Mouse (Mus musculus) megakaryocyte-erythroid progenitor cell, adult 5-6 weeks (primary cell): ENCODE measurements around the gene Itga7. TPM values are rescaled to one million over a fixed set of nuclear protein-coding genes. Genes with fewer than 3 reads are reported as not detected.
A peak's percentile ranks its signal among the peaks of the same experiment; 100 is the strongest.
"Not testable (repeated sequence)": the region's sequence is repeated elsewhere in the genome, so short reads cannot be mapped to it uniquely, and the experiment has no call there.

ENCODE experiments used
- ATAC-seq: replicated peaks from 2 replicates; pipeline ENCODE4 v1.8.0; 2016; ENCODE audit warnings: mild to moderate bottlenecking, inconsistent platforms; ENCODE audit not compliant: severe bottlenecking, poor library complexity, low FRiP score, low TSS enrichment
- total RNA-seq, 2 experiments: library from RNA; stranded (forward) in 1 of 2; stranded (reverse) in 1 of 2; fragments of 200-1000, 215-1000 nt in 1 of 2; fragments of >200 nt in 1 of 2; fragmentation: Nextera tagmentation in 1 of 2; gene quantifications; 2 replicates each; pipeline ENCODE4 v1.2.3; 2014 to 2017

The Itga7 gene
- total RNA-seq, 2 experiments from 2014 or later: 0.19 TPM; not detected in 1

DNA sequence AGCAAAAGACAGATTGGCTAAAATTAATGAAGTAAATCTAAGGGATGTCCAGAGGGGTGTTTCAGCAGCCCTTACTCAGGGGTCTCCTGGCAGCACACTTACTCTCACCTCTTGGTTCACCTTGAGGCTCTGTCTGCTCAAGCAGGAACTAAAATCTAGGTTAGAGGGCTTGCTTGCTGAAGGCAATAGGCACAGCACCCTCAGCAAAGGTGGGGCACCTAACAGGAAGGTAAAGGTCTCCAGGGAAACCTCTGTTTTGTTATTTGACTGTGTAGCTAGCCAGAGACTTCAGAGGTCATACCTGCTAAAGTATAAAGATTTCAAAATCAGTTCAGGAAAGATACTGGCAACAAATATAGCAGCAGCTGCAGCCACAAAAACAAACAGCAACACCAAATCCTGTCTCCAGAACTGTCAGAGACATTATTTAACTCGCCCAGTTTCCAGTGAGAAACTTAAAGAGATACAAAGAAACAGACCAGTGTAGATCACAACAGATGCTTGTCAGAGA, 37.2 kb downstream of the Itga7 start:
- ATAC-seq: no peak

DNA sequence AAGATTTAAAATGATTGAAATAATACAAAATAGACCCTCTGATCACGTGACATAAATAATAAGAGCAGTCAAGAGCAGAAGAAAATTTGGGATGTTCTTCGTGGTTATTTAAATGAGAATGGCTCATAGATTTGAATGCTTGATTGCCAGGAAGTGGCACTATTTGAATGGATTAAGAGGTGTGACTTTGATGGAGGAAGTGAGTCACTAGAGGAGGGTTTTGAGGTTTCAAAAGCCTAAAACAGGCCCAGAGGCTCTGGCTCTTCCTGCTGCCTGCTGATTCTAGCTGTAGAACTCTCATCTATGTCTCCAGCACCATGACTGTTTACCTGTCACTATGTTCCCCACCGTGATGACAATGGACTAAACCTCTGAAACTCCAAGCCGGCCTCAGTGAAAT, 39.2 kb downstream of the Itga7 start:
- ATAC-seq: no peak

DNA sequence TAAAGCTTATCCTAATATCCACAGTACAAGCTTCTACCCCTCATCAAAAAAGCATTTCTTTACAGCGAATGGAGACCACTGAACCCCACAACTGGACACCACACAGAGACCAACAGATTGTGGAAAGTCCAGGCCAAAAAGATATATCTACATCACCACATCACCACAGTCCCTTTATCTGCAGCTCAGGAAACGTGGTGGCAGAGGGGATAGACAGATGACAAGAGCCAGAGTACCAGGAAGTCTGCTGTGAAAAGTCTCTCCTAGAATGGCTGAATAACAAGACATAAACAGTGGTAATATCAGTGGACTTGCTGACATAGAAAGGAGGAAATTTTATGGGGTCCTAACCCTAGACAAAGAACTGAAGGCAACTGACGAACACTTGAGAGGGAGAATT, 42.8 kb downstream of the Itga7 start:
- ATAC-seq: no peak

DNA sequence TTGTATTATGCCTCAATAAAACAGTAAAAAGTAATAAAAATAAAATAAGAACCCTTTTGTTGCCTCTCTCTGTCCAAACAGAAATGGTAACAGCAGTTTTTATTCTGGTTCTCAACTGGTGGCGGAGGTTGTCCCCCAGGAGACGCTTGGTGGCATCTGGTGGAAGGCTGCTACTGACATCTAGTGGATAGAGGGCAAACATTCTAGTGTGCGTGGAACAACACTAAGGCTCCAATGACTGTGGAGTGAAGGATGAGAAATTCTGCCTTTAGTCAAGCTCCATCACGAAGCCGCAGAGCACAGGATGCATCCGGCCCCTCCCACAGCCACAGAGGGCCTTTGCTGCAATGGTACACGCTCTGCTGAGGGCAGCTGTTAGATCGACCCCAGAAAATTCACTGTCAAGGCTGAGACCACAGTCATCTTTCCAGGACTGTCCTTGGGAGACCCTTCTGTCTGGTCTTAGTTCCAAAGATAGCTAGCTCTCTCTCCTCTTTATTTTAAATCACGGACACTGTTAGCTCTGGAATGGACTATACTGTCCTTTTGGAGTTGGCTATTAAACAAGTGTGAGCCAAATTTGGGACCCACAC, 44.0 kb downstream of the Itga7 start:
- ATAC-seq: peak; percentile 85

DNA sequence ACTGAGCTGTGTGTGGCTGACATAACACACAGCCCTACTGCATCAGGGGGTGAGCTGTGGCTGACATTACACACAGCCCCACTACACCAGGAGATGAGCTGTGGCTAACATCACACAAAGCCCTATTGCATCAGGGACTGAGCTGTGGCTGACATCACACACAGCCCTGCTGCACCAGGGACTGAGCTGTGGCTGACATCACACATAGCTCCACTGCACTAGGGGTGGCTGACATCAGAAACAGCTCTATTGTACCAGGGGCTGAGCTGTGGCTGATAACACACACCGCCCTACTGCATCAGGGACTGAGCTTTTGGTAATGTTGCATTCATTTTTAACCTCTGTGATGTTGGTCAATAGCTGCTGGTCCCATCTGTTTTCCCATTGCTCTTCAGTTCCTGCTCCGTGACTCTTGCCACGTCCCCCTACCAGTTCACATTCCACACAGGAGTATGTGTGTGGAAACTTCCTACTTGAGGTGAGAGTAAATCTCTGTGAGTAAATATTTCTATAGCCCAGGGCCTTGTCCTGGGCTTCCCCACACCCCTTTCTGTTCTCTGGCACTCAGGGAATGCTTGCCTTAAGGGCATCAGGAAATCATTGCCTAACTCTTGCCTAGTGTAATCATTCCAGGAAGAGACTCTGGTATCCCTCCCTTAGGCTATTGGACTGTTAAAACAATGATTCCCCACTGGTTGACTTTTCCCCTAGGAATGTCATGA, 47.2 kb downstream of the Itga7 start:
- ATAC-seq: no peak; the same call in 1 of the 2 replicates

DNA sequence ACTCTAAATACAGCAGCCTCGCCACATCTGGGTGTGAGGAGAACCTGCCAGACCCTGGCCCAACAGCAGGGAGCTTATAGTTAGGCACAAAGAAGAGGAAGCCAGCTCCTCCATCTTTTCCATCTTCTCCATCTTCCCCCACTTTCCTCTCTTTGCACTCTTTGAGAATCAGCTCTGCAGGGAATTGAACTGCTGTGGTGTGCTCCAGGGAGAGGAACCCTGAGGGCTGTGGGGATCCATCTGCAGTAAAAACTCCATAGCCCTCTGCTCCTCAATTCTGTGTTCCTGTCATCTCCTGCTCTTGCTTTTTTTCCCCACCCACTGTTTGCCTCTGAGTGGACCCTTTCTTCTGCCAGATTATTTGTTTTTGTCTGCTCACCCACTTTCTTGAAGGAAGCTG, 55.5 kb downstream of the Itga7 start, which contains the start of gene Olfr9:
Olfr9 (plus strand) TSS at position 301 of the 400 bp plus-strand sequence.
- ATAC-seq: not testable (repeated sequence)

DNA sequence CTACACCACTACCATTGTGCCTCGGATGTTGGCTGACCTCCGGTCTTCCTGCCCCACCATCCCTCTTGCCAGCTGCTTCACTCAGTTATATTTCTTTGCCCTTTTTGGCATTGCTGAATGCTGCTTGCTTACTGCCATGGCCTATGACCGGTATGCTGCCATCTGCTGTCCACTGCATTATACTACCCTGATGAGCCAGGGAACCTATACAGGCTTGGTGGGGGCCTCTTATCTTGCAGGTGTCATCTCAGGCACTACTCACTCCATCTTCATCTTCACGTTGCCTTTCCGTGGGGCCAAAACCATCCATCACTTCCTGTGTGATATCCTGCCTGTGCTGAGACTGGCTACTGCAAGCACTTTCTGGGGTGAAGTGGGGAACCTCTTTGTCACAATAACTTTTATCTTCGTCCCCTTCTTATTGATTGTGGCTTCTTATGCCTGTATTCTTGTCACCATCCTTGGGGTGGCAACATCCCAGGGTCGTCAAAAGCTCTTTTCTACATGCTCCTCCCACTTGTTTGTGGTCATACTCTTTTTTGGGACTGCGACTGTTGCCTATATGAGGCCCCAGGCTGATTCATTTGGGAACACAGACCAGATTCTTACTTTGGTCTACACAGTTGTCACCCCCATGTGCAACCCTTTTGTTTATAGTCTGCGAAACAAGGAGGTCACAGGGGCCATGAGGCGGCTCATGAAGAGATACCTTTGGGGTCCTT, 56.7 kb downstream of the Itga7 start:
- peak; percentile 95 for ATAC-seq

DNA sequence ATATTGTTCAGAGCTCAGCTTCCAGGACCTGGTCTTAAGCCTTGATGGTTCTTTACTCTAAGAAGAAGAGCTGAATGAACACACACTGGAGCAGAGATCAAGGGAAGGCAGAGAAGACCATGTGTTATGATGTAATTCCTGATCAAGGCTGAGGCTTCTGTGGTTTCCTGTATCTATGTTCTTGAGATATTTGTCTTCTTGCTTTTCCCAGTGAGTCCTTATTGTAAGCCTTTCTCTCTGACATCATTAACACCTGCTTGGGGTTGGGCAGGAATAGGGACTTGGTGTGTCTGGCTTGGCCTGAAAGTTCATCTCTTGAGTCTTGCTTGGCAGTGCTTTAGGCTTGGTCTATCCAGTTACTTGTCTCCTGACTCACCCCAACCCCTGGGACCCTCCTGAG, 57.4 kb downstream of the Itga7 start:
- no peak for ATAC-seq

DNA sequence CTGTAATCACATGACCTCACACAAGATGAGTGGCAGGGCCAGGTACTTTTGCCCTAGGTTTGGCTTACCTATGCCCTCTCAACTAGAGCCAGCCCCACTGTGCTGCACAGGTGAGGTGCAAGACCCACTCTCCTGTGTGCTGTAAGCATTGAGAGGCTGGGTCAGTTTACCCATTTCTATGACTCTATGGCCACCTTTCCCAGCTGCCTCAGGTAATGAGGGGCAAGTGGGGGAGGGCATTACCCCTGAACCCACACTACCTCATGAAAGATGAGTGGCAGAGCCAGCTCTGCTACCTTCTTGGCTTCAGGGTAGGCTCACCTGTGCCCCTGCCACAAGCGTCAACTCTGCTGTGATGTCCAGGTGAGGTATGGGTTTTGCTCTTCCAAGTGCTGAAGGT, 62.2 kb downstream of the Itga7 start:
- ATAC-seq: no peak

DNA sequence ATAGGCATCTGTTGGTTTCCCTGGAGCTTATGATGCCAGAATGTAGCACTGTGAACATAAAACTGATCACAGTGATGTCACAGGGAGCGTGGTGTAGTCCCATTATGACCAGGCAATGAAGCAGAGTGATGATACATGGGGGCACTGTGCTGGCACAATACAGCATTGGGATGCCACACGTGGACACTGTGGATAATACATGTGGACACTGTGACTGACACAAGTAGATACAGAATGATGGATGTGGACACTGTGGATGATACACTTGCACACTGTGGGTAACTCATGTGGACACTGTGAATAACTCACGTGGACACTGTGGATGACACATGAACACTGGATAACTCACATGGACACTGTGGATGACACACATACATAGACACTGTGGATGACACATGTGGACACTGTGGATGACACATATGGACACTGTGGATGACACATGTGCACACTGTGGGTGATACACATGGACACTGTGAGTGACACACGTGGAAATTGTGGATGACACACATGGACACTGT, 63.0 kb downstream of the Itga7 start:
- no peak for ATAC-seq

DNA sequence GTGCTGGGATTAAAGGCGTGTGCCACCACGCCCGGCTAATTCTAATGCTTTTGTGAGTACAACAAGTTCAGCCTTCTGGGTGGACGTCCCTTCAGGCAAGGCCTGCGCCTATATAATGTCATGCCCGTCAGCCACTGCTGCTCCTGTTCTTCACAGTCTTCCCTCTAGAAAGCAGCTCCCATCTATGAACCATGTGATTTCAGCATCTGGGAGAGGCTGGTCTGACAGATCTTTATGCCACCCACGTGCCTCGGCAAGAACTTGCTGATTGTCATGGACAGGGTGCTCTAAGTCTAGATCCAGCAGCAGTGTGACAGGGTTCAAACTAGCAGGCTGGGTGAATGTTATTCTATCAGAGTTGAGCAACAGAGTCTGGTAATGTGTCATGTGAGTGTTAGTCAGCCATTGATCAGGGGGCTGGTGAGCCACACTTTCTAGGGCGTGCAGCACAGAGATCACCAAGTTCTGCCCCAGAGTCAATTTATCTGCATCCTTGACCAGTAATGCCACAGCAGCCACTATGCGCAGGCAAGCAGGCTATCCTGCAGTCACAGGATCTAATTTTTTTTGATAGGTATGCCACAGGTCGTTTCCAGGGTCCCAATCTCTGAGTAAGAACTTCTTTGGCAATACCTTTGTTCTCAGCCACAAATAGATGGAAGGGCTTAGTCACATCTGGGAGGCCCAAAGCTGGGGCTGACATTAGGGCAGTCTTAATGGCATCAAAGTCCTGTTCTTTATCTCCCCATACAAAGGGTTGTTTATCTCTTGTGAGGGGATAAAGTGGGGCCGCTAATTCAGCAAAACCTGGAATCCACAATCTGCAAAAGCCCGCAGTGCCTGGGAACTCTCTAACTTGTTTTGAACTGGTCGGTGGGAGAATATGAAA, 70.7 kb downstream of the Itga7 start:
- ATAC-seq: no peak

Other genes with a start within 250 kb of the Itga7 start
- gene Rab5b, start 237.6 kb upstream of the Itga7 start, total RNA-seq (2014; fragmentation: Nextera tagmentation): 16.2 and 22.1 TPM in 2 replicates
- gene Rab5b, start 237.6 kb upstream of the Itga7 start, total RNA-seq (2017): 16.6 and 19.1 TPM in 2 replicates
- gene Pmel, start 229.6 kb upstream of the Itga7 start, total RNA-seq (2014; fragmentation: Nextera tagmentation): not detected in 2 replicates
- not detected in 2 replicates for gene Pmel, start 229.6 kb upstream of the Itga7 start, total RNA-seq (2017)
- 68.6 and 94.9 TPM in 2 replicates for gene Cdk2, start 228.8 kb upstream of the Itga7 start, total RNA-seq (2014; fragmentation: Nextera tagmentation)
- gene Cdk2, start 228.8 kb upstream of the Itga7 start, total RNA-seq (2017): 46.7 and 66.1 TPM in 2 replicates
- gene Dgka, start 189.0 kb upstream of the Itga7 start, total RNA-seq (2014; fragmentation: Nextera tagmentation): 10.6 and 11.4 TPM in 2 replicates
- 1.0 and 6.1 TPM in 2 replicates for gene Dgka, start 189.0 kb upstream of the Itga7 start, total RNA-seq (2017)
- 26.6 and 38.0 TPM in 2 replicates for gene Pym1, start 185.9 kb upstream of the Itga7 start, total RNA-seq (2014; fragmentation: Nextera tagmentation)
- 27.0 and 58.4 TPM in 2 replicates for gene Pym1, start 185.9 kb upstream of the Itga7 start, total RNA-seq (2017)
- gene Mmp19, start 142.9 kb upstream of the Itga7 start, total RNA-seq (2014; fragmentation: Nextera tagmentation): not detected in 2 replicates
- gene Mmp19, start 142.9 kb upstream of the Itga7 start, total RNA-seq (2017): 0.05 and 0.23 TPM in 2 replicates
- 18.6 and 21.5 TPM in 2 replicates for gene Dnajc14, start 129.8 kb upstream of the Itga7 start, total RNA-seq (2014; fragmentation: Nextera tagmentation)
- gene Dnajc14, start 129.8 kb upstream of the Itga7 start, total RNA-seq (2017): 20.8 and 30.7 TPM in 2 replicates
- gene Tmem198b, start 129.4 kb upstream of the Itga7 start, total RNA-seq (2014; fragmentation: Nextera tagmentation): 4.6 and 6.9 TPM in 2 replicates
- gene Tmem198b, start 129.4 kb upstream of the Itga7 start, total RNA-seq (2017): 1.5 and 2.8 TPM in 2 replicates
- gene Sarnp, start 116.5 kb upstream of the Itga7 start, total RNA-seq (2014; fragmentation: Nextera tagmentation): 166 and 201 TPM in 2 replicates
- 364 and 369 TPM in 2 replicates for gene Sarnp, start 116.5 kb upstream of the Itga7 start, total RNA-seq (2017)
- 70.3 and 79.9 TPM in 2 replicates for gene Ormdl2, start 112.2 kb upstream of the Itga7 start, total RNA-seq (2014; fragmentation: Nextera tagmentation)
- gene Ormdl2, start 112.2 kb upstream of the Itga7 start, total RNA-seq (2017): 99.3 and 115 TPM in 2 replicates
- gene Gdf11, start 42.1 kb upstream of the Itga7 start, total RNA-seq (2014; fragmentation: Nextera tagmentation): 0.35 TPM in 1 of 2 replicates, not detected in the other
- 0.69 TPM in 1 of 2 replicates, not detected in the other for gene Gdf11, start 42.1 kb upstream of the Itga7 start, total RNA-seq (2017)
- 6.8 and 19.4 TPM in 2 replicates for gene Cd63, start 32.8 kb upstream of the Itga7 start, total RNA-seq (2014; fragmentation: Nextera tagmentation)
- gene Cd63, start 32.8 kb upstream of the Itga7 start, total RNA-seq (2017): 15.5 and 18.0 TPM in 2 replicates
- 12.8 and 19.0 TPM in 2 replicates for gene Rdh5, start 10.9 kb upstream of the Itga7 start, total RNA-seq (2014; fragmentation: Nextera tagmentation)
- 1.1 and 3.0 TPM in 2 replicates for gene Rdh5, start 10.9 kb upstream of the Itga7 start, total RNA-seq (2017)
- 45.7 and 94.6 TPM in 2 replicates for gene Bloc1s1, start 9.8 kb upstream of the Itga7 start, total RNA-seq (2014; fragmentation: Nextera tagmentation)
- gene Bloc1s1, start 9.8 kb upstream of the Itga7 start, total RNA-seq (2017): 73.8 and 82.2 TPM in 2 replicates
- gene Mettl7b, start 27.2 kb downstream of the Itga7 start, total RNA-seq (2014; fragmentation: Nextera tagmentation): not detected in 2 replicates
- gene Mettl7b, start 27.2 kb downstream of the Itga7 start, total RNA-seq (2017): not detected in 2 replicates
- not detected in 2 replicates for gene Olfr9, start 55.6 kb downstream of the Itga7 start, total RNA-seq (2014; fragmentation: Nextera tagmentation)
- not detected in 2 replicates for gene Olfr9, start 55.6 kb downstream of the Itga7 start, total RNA-seq (2017)
- gene Olfr763, start 77.0 kb downstream of the Itga7 start, total RNA-seq (2014; fragmentation: Nextera tagmentation): not detected in 2 replicates
- gene Olfr763, start 77.0 kb downstream of the Itga7 start, total RNA-seq (2017): not detected in 2 replicates
- gene Olfr764-ps1, start 106.1 kb downstream of the Itga7 start, total RNA-seq (2014; fragmentation: Nextera tagmentation): not detected in 2 replicates
- not detected in 2 replicates for gene Olfr764-ps1, start 106.1 kb downstream of the Itga7 start, total RNA-seq (2017)
- gene Olfr765, start 116.2 kb downstream of the Itga7 start, total RNA-seq (2014; fragmentation: Nextera tagmentation): not detected in 2 replicates
- not detected in 2 replicates for gene Olfr765, start 116.2 kb downstream of the Itga7 start, total RNA-seq (2017)
- not detected in 2 replicates for gene Olfr766-ps1, start 135.2 kb downstream of the Itga7 start, total RNA-seq (2014; fragmentation: Nextera tagmentation)
- not detected in 2 replicates for gene Olfr766-ps1, start 135.2 kb downstream of the Itga7 start, total RNA-seq (2017)
- not detected in 2 replicates for gene Olfr767, start 149.1 kb downstream of the Itga7 start, total RNA-seq (2014; fragmentation: Nextera tagmentation)
- gene Olfr767, start 149.1 kb downstream of the Itga7 start, total RNA-seq (2017): not detected in 2 replicates
- not detected in 2 replicates for gene Olfr768, start 165.6 kb downstream of the Itga7 start, total RNA-seq (2014; fragmentation: Nextera tagmentation)
- not detected in 2 replicates for gene Olfr768, start 165.6 kb downstream of the Itga7 start, total RNA-seq (2017)
- not detected in 2 replicates for gene Olfr769, start 184.0 kb downstream of the Itga7 start, total RNA-seq (2014; fragmentation: Nextera tagmentation)
- gene Olfr769, start 184.0 kb downstream of the Itga7 start, total RNA-seq (2017): not detected in 2 replicates
- not detected in 2 replicates for gene Olfr770, start 205.2 kb downstream of the Itga7 start, total RNA-seq (2014; fragmentation: Nextera tagmentation)
- not detected in 2 replicates for gene Olfr770, start 205.2 kb downstream of the Itga7 start, total RNA-seq (2017)
- gene Olfr771, start 230.9 kb downstream of the Itga7 start, total RNA-seq (2014; fragmentation: Nextera tagmentation): not detected in 2 replicates
- not detected in 2 replicates for gene Olfr771, start 230.9 kb downstream of the Itga7 start, total RNA-seq (2017)
- gene Olfr772, start 244.1 kb downstream of the Itga7 start, total RNA-seq (2014; fragmentation: Nextera tagmentation): not detected in 2 replicates
- gene Olfr772, start 244.1 kb downstream of the Itga7 start, total RNA-seq (2017): not detected in 2 replicates